Comparison of ENCODE assay signal across 9 mouse cellular contexts in the genomic region with DNA sequence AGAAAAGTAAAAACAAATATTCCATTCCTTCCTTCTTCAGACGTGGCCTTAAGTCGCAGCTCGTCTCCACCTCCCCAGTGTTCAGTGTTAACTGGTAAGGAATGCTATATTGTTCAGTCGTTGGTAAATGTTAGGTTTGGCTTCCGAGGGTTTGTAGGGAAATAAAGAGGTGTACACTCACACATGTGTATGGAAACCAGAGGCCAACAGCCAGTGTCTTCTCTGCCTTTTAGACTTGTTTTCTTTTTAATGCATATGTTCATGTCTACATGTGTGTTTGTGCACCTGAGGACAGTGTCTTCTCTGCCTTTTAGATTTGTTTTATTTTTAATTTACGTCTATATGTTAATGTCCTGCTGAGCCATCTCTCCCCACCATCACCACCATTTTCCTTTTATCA. TPM values are rescaled to one million over a fixed set of nuclear protein-coding genes. Genes with fewer than 3 reads are reported as not detected.
DNase-seq lines count a peak whose midpoint lies in the region; ATAC-seq lines count a peak whose summit lies in the region.
"Had no signal": no experiment of that assay in that cellular context is flagged by ENCODE, and none has a peak within 500 bp of the region (broad histone marks: within the 10 kb centered on the region; RNA-seq: fewer than 3 reads in every experiment).

No protein-coding gene starts in this region.

- H3K27ac ChIP-seq in lung, embryonic 16.5 days (ENCODE audit: low read length): peak overlapping the region; percentile 56; the same call in 1 of the 2 replicates
- peak overlapping the region; percentile 30; the same call in 1 of the 2 replicates for H3K27ac ChIP-seq in hindbrain, embryonic 16.5 days (ENCODE audit: low read depth, low read length)
- peak overlapping the region; percentile 71 for H3K27ac ChIP-seq in neural tube, embryonic 15.5 days (replicated peaks)

- H3K4me2 ChIP-seq in lung, embryonic 16.5 days (ENCODE audit: low read depth, low read length): no peak overlapping the region
- H3K4me2 ChIP-seq in hindbrain, embryonic 16.5 days (ENCODE audit: low read length): no peak overlapping the region
- no peak overlapping the region for H3K4me2 ChIP-seq in neural tube, embryonic 15.5 days

- H3K4me1 ChIP-seq in lung, embryonic 16.5 days (replicated peaks; ENCODE audit: control insufficient read depth, insufficient read depth, low read length): peaks cover 15% of the 10 kb centered on the region
- H3K4me1 ChIP-seq in hindbrain, embryonic 16.5 days (ENCODE audit: control insufficient read depth, insufficient read depth, low read depth, low read length): peaks cover 5% of the 10 kb centered on the region
- H3K4me1 ChIP-seq in neural tube, embryonic 15.5 days: peaks cover 21% of the 10 kb centered on the region

- no peak overlapping the region for H3K9ac ChIP-seq in lung, embryonic 16.5 days (ENCODE audit: low read length)
- no peak overlapping the region for H3K9ac ChIP-seq in hindbrain, embryonic 16.5 days (ENCODE audit: low read depth, low read length)
- no peak overlapping the region for H3K9ac ChIP-seq in neural tube, embryonic 15.5 days (replicated peaks)

- no peaks in the 10 kb centered on the region for H3K27me3 ChIP-seq in lung, embryonic 16.5 days (ENCODE audit: control insufficient read depth, insufficient read depth, low read depth, low read length)
- H3K27me3 ChIP-seq in hindbrain, embryonic 16.5 days (replicated peaks; ENCODE audit: control insufficient read depth, insufficient read depth, low read length): no peaks in the 10 kb centered on the region
- no peaks in the 10 kb centered on the region for H3K27me3 ChIP-seq in neural tube, embryonic 15.5 days (replicated peaks)

- DNase-seq in embryo, embryonic 10.5 days (ENCODE audit: low spot score): peak; percentile 45
- no peak for DNase-seq in embryo, embryonic 10 days (ENCODE audit: low spot score)
- DNase-seq in lung, postnatal 4 days: no peak
- DNase-seq in cerebellum, postnatal 25 days: no peak
- DNase-seq in gastrocnemius, postnatal 14 days: no peak

- intact Hi-C loops in gastrocnemius, postnatal 14 days (cut with DNase I; ENCODE audit: low total_unique reads): no loop called here

- WGBS in lung, embryonic 16.5 days: 38% methylated on average over 6 of the region's 6 CpGs
- 12% methylated on average over 6 of the region's 6 CpGs for WGBS in hindbrain, embryonic 16.5 days
- WGBS in neural tube, embryonic 15.5 days: 20% methylated on average over 6 of the region's 6 CpGs

- H3K36me3 ChIP-seq in lung, embryonic 16.5 days (ENCODE audit: control insufficient read depth, insufficient read depth, low read length): no peaks in the 10 kb centered on the region
- no peaks in the 10 kb centered on the region for H3K36me3 ChIP-seq in hindbrain, embryonic 16.5 days (ENCODE audit: control insufficient read depth, insufficient read depth, low read length)
- no peaks in the 10 kb centered on the region for H3K36me3 ChIP-seq in neural tube, embryonic 15.5 days

- no peak for ATAC-seq in lung, embryonic 16.5 days (ENCODE audit: low read depth)
- ATAC-seq in hindbrain, embryonic 16.5 days: no peak
- no peak for ATAC-seq in neural tube, embryonic 15.5 days (ENCODE audit: low FRiP score)

- H3K4me3 ChIP-seq in lung, embryonic 16.5 days (ENCODE audit: low read length): no peak overlapping the region
- H3K4me3 ChIP-seq in hindbrain, embryonic 16.5 days (ENCODE audit: low read length): no peak overlapping the region
- H3K4me3 ChIP-seq in neural tube, embryonic 15.5 days (replicated peaks): no peak overlapping the region
- H3K4me3 ChIP-seq: erythroblast, embryonic 14.5 days had no signal

- H3K9me3 ChIP-seq in lung, embryonic 16.5 days (ENCODE audit: control insufficient read depth, low read length): no peaks in the 10 kb centered on the region
- H3K9me3 ChIP-seq in hindbrain, embryonic 16.5 days (ENCODE audit: control insufficient read depth, low read length): no peaks in the 10 kb centered on the region
- no peaks in the 10 kb centered on the region for H3K9me3 ChIP-seq in neural tube, embryonic 15.5 days (replicated peaks)

RNA-seq across cellular contexts. Expression of a gene that starts 29.1 kb away (rescaled TPM):
- 3.1 and 3.3 TPM in 2 replicates for polyA plus RNA-seq in lung, embryonic 16.5 days (2015; fragmentation: Nextera tagmentation; extraction: Ambion mirVana)
- 3.1 and 5.1 TPM in 2 replicates for polyA plus RNA-seq in hindbrain, embryonic 16.5 days (2015; fragmentation: Nextera tagmentation; extraction: Ambion mirVana)
- polyA plus RNA-seq in neural tube, embryonic 15.5 days (2015; fragmentation: Nextera tagmentation; extraction: Ambion mirVana): 4.8 and 6.0 TPM in 2 replicates
- total RNA-seq in gastrocnemius, postnatal 14 days (2021): 10 to 100 TPM; 12.2 to 14.7 TPM
